Mouse (Mus musculus) heart, adult 2 months (tissue): ENCODE results near the gene Vmp1.

Experiments used
- CTCF ChIP-seq: fragments of 200-600 bp; IDR thresholded peaks from 2 replicates; pipeline ENCODE4 v1.8.1; 2022; ENCODE audit warnings: antibody characterized with exemption, mild to moderate bottlenecking, moderate library complexity
- EP300 ChIP-seq: fragments of 200-500 bp; IDR thresholded peaks from 2 replicates; pipeline ENCODE4 v1.6.1; 2011; ENCODE audit warnings: low read depth, low read length, control low read depth; ENCODE audit not compliant: insufficient read depth
- POLR2A ChIP-seq: fragments of 200-500 bp; IDR thresholded peaks from 2 replicates; pipeline ENCODE4 v1.6.1; 2011; ENCODE audit warnings: mild to moderate bottlenecking, low read depth, low read length, control low read depth; ENCODE audit not compliant: insufficient read depth

DNA sequence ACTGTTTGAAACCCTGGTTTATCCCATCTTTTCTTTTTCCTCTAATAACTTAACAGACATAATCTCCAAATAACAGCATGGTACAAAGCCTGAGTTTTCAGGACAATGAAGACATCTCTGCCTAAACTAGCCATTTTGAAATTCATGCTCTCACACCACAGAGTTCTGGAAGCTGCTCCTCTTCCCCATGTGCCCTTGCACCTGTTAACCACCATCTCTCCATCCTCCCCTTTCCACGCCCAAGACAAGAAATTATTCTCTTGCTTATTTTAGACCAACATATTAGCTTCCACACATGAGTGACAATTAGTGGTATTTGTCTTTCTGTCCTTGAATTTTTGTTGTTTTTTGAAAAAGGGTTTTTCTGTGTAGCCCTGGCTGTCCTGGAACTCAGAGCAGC lies 71.6 kb downstream of the Vmp1 start:
- no peak for TF ChIP-seq CTCF
- no peak for TF ChIP-seq POLR2A
- TF ChIP-seq EP300, result no peak
